Mouse (Mus musculus): ENCODE data around the gene Ice2. TPM values are rescaled to one million over a fixed set of nuclear protein-coding genes. Genes with fewer than 3 reads are reported as not detected.

Gene Ice2
- polyA plus RNA-seq, 1 experiment = 2.9 TPM

DNA sequence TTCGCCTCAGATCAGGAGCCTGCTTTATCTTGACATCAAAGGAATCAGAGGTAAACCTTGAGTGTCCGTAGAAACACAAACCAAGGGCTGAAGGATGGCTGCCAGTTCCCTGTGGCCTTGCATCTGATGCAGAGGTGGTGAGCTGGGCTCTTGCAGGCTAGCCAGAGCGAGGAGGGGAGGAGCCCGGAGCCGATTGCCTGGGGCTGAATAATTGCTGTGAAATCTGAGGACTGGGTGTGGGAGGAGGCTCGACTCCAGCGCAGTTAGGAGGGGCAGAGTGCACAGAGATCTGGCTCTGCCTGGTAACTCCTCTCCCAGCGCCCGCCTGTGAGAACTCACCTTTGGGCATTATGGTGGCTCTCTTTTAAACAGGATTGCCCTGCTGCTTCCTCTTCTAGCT, 71.3 kb downstream of the Ice2 start:
- H3K4me1 ChIP-seq (ENCODE audit: control insufficient read depth, insufficient read depth, low read length) = peaks cover 7% of the 10 kb centered on the region
- no peaks in the 10 kb centered on the region for H3K27me3 ChIP-seq (ENCODE audit: control insufficient read depth, insufficient read depth, low read length)
- H3K4me3 ChIP-seq (ENCODE audit: control insufficient read depth, low read depth, low read length) = no peak overlapping the region
- H3K27ac ChIP-seq (ENCODE audit: control insufficient read depth, insufficient read depth, low read depth, low read length) = 0 out of 2 replicates have a peak overlapping the region, but pooled peaks have one; percentile 45
- no peak for TF ChIP-seq POLR2A (IDR thresholded peaks at IDR 0.05; ENCODE audit: control insufficient read depth, low read depth, low read length)
- TF ChIP-seq CTCF (IDR thresholded peaks at IDR 0.05; ENCODE audit: control insufficient read depth, insufficient read depth, insufficient replicate concordance, low read depth, low read length) = no peak
- no peaks in the 10 kb centered on the region for H3K36me3 ChIP-seq (ENCODE audit: control insufficient read depth, insufficient read depth, low read length)

DNA sequence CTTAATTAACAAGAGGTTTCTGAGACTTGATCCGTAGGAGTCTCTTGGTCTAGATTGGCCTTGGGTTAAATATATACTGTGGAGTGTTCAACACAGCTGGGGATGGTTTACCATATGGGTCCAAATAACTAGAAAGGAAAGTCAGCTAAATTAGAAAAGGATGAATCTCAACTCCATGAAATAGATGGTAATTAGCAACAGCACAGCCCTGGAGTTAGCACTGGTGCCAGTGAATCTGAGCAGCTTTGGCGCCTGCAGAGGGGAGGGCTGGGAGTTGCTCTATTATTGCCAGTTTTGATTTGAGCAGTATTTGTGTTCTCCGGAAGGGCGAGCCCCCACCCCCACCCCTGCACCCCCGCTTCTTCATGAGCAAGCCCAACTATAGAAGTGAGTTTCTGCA, 72.7 kb downstream of the Ice2 start:
- TF ChIP-seq CTCF (IDR thresholded peaks at IDR 0.05; ENCODE audit: control insufficient read depth, insufficient read depth, insufficient replicate concordance, low read depth, low read length) = no peak
- TF ChIP-seq POLR2A (IDR thresholded peaks at IDR 0.05; ENCODE audit: control insufficient read depth, low read depth, low read length) = no peak
- Histone ChIP-seq H3K4me3 (ENCODE audit: control insufficient read depth, low read depth, low read length) (no peak overlapping the region), H3K27ac (ENCODE audit: control insufficient read depth, insufficient read depth, low read depth, low read length) (no peak overlapping the region), H3K27me3 (ENCODE audit: control insufficient read depth, insufficient read depth, low read length) (no peaks in the 10 kb centered on the region), H3K36me3 (ENCODE audit: control insufficient read depth, insufficient read depth, low read length) (no peaks in the 10 kb centered on the region), H3K4me1 (ENCODE audit: control insufficient read depth, insufficient read depth, low read length) (peaks cover 7% of the 10 kb centered on the region)

- H3K4me1 ChIP-seq (ENCODE audit: control insufficient read depth, insufficient read depth, low read length) = peaks cover 7% of the 10 kb centered on the region
- TF ChIP-seq POLR2A (IDR thresholded peaks at IDR 0.05; ENCODE audit: control insufficient read depth, low read depth, low read length) (no peak), CTCF (IDR thresholded peaks at IDR 0.05; ENCODE audit: control insufficient read depth, insufficient read depth, insufficient replicate concordance, low read depth, low read length) (no peak)
- H3K36me3 ChIP-seq (ENCODE audit: control insufficient read depth, insufficient read depth, low read length) = no peaks in the 10 kb centered on the region
- H3K27me3 ChIP-seq (ENCODE audit: control insufficient read depth, insufficient read depth, low read length) = no peaks in the 10 kb centered on the region
- H3K4me3 ChIP-seq (ENCODE audit: control insufficient read depth, low read depth, low read length) = no peak overlapping the region
- no peak overlapping the region for H3K27ac ChIP-seq (ENCODE audit: control insufficient read depth, insufficient read depth, low read depth, low read length)
Observed at GRCm38 (mm10) chr9:69470921-69471320, 73.2 kb downstream of the Ice2 start.

DNA sequence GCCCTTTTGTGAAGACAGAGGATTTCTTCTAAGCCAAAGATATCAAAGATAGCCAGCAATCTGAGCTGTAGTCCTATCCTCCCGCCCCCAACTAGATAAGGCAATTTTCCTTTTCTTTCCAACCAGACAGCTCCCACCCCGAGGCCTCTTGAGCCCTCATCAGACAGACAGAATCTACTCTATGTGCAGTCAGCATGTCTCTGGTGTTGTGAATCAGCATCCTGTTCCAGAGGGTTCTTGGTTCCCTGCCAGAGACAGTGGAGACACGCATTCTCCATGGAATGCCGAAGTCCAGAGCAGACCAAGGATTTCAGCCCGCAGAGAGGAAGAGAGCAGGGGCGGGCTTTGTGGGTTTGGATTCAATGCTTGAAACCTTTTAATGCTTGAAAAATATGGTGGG, 75.0 kb downstream of the Ice2 start:
- peaks cover 5% of the 10 kb centered on the region for H3K4me1 ChIP-seq (ENCODE audit: control insufficient read depth, insufficient read depth, low read length)
- no peaks in the 10 kb centered on the region for H3K36me3 ChIP-seq (ENCODE audit: control insufficient read depth, insufficient read depth, low read length)
- H3K27ac ChIP-seq (ENCODE audit: control insufficient read depth, insufficient read depth, low read depth, low read length) = peak overlapping the region; percentile 46
- no peak overlapping the region for H3K4me3 ChIP-seq (ENCODE audit: control insufficient read depth, low read depth, low read length)
- H3K27me3 ChIP-seq (ENCODE audit: control insufficient read depth, insufficient read depth, low read length) = no peaks in the 10 kb centered on the region
- TF ChIP-seq POLR2A (IDR thresholded peaks at IDR 0.05; ENCODE audit: control insufficient read depth, low read depth, low read length) (no peak), CTCF (IDR thresholded peaks at IDR 0.05; ENCODE audit: control insufficient read depth, insufficient read depth, insufficient replicate concordance, low read depth, low read length) (no peak)

DNA sequence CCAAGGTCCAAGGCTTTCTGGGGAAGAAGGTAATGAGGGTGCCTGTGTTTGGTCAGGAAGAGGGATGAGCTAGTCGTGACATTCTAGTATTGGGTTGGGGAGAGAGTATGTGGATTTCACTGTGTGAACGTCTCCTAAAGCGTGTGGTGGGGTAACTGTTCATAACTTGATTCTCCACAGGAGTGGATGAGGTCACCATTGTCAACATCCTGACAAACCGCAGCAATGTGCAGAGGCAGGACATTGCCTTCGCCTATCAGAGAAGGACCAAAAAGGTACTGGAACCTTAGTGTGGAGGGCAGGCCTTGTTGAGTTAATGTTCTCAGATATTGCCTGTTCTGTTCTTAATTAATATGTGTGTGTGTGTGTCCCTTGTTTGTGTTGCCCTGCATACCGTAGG, 78.2 kb downstream of the Ice2 start:
- H3K27me3 ChIP-seq (ENCODE audit: control insufficient read depth, insufficient read depth, low read length) = no peaks in the 10 kb centered on the region
- no peaks in the 10 kb centered on the region for H3K36me3 ChIP-seq (ENCODE audit: control insufficient read depth, insufficient read depth, low read length)
- no peak for TF ChIP-seq POLR2A (IDR thresholded peaks at IDR 0.05; ENCODE audit: control insufficient read depth, low read depth, low read length)
- no peak for TF ChIP-seq CTCF (IDR thresholded peaks at IDR 0.05; ENCODE audit: control insufficient read depth, insufficient read depth, insufficient replicate concordance, low read depth, low read length)
- H3K4me1 ChIP-seq (ENCODE audit: control insufficient read depth, insufficient read depth, low read length) = peaks cover 3% of the 10 kb centered on the region
- H3K4me3 ChIP-seq (ENCODE audit: control insufficient read depth, low read depth, low read length) = no peak overlapping the region
- no peak overlapping the region for H3K27ac ChIP-seq (ENCODE audit: control insufficient read depth, insufficient read depth, low read depth, low read length)

DNA sequence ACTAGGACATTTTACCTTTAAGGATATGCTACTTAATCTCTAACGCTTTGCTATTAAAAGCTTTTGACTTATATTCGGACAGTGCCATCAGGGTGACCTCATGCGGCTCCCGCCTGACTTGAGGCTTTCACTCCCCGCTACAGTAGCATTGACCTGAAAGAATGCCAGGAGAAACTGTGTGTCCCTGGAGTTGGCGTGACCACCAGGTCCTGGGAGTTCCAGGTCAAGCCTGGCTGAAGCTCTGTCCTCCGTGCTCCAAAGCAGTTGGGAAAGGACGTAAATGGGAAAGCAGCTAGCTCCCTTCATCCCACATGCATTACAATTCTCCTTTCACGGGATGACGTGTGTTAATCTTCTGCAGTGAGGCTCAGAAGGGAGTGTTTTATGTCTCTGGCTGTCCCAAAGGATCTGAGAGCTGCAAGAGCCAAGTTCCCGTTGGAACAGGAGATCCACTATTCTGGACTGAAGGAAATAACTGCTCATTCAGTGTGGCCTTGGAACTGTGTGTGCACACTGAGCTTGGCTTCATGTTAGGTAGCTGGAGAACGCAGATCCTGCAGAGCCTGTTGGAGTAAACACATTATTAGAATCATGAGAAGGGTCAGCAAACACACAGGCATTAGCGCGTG, 79.6 kb downstream of the Ice2 start:
- TF ChIP-seq POLR2A (IDR thresholded peaks at IDR 0.05; ENCODE audit: control insufficient read depth, low read depth, low read length) (no peak), CTCF (IDR thresholded peaks at IDR 0.05; ENCODE audit: control insufficient read depth, insufficient read depth, insufficient replicate concordance, low read depth, low read length) (no peak)

GRCm38 (mm10) chr9:69477824-69478222, 80.1 kb downstream of the Ice2 start:
- Histone ChIP-seq H3K4me1 (ENCODE audit: control insufficient read depth, insufficient read depth, low read length) (no peaks in the 10 kb centered on the region; the same call in 1 of the 2 replicates), H3K27me3 (ENCODE audit: control insufficient read depth, insufficient read depth, low read length) (no peaks in the 10 kb centered on the region), H3K4me3 (ENCODE audit: control insufficient read depth, low read depth, low read length) (no peak overlapping the region), H3K36me3 (ENCODE audit: control insufficient read depth, insufficient read depth, low read length) (no peaks in the 10 kb centered on the region), H3K27ac (ENCODE audit: control insufficient read depth, insufficient read depth, low read depth, low read length) (peak overlapping the region; percentile 65)
- TF ChIP-seq CTCF (IDR thresholded peaks at IDR 0.05; ENCODE audit: control insufficient read depth, insufficient read depth, insufficient replicate concordance, low read depth, low read length) (no peak), POLR2A (IDR thresholded peaks at IDR 0.05; ENCODE audit: control insufficient read depth, low read depth, low read length) (no peak)

More for the DNA sequence above, 79.6 kb downstream of the Ice2 start:
- H3K27ac ChIP-seq (ENCODE audit: control insufficient read depth, insufficient read depth, low read depth, low read length) = peak overlapping the region; percentile 74
- no peak overlapping the region for H3K4me3 ChIP-seq (ENCODE audit: control insufficient read depth, low read depth, low read length)
- no peaks in the 10 kb centered on the region for H3K27me3 ChIP-seq (ENCODE audit: control insufficient read depth, insufficient read depth, low read length)
- peaks cover under 1% of the 10 kb centered on the region for H3K4me1 ChIP-seq (ENCODE audit: control insufficient read depth, insufficient read depth, low read length)
- H3K36me3 ChIP-seq (ENCODE audit: control insufficient read depth, insufficient read depth, low read length) = no peaks in the 10 kb centered on the region
